Mouse (Mus musculus) stomach, embryonic 14.5 days (tissue): Measurements from ENCODE around the gene Endog. TPM values are rescaled to one million over a fixed set of nuclear protein-coding genes. Genes with fewer than 3 reads are reported as not detected.

Experiments used
- ATAC-seq: fragments of 200-750 bp; cut with Nextera tagmentation; 2 replicates; pipeline ENCODE4 v1.8.0; 2017; ENCODE audit warnings: low read depth, moderate TSS enrichment; ENCODE audit not compliant: insufficient number of reproducible peaks, insufficient read depth, low FRiP score
- H3K27ac ChIP-seq: fragments of 300-500 bp; sonication (generic); 2 replicates; pipeline ENCODE4 v1.5.1; 2014; ENCODE audit warnings: mild to moderate bottlenecking, low read length, moderate library complexity, mixed read lengths
- H3K27me3 ChIP-seq: fragments of 300-500 bp; sonication (generic); 2 replicates; pipeline ENCODE4 v1.6.1; 2014; ENCODE audit warnings: low read length, control low read depth, mixed read lengths; ENCODE audit not compliant: control insufficient read depth, insufficient read depth
- H3K36me3 ChIP-seq: fragments of 300-500 bp; sonication (generic); 2 replicates; pipeline ENCODE4 v1.6.1; 2014; ENCODE audit warnings: mild to moderate bottlenecking, control low read depth, low read length, moderate library complexity, mixed read lengths; ENCODE audit not compliant: control insufficient read depth, insufficient read depth
- H3K4me1 ChIP-seq: fragments of 300-500 bp; sonication (generic); 2 replicates; pipeline ENCODE4 v1.6.1; 2014; ENCODE audit warnings: low read length, control low read depth, mixed read lengths; ENCODE audit not compliant: control insufficient read depth, insufficient read depth
- H3K4me2 ChIP-seq: fragments of 300-500 bp; sonication (generic); replicated peaks from 2 replicates; pipeline ENCODE4 v1.6.1; 2014; ENCODE audit warnings: low read depth, low read length, control low read depth
- H3K4me3 ChIP-seq: fragments of 300-500 bp; sonication (generic); 2 replicates; pipeline ENCODE4 v1.5.1; 2014; ENCODE audit warnings: low read depth, low read length, control low read depth
- H3K9ac ChIP-seq: fragments of 300-500 bp; sonication (generic); replicated peaks from 2 replicates; pipeline ENCODE4 v1.6.1; 2014; ENCODE audit warnings: low read depth, mild to moderate bottlenecking, control low read depth, low read length, moderate library complexity, mixed read lengths
- H3K9me3 ChIP-seq: fragments of 300-500 bp; sonication (generic); 2 replicates; pipeline ENCODE4 v1.6.1; 2016; ENCODE audit warnings: low read depth, low read length, control low read depth; ENCODE audit not compliant: control insufficient read depth
- WGBS: fragments of 180-500 bp; shearing (Covaris S2); extraction: QIAGEN DNeasy Blood & Tissue Kit; methylation state at CpG from one replicate; pipeline ENCODE4 v1.1.7; 2014; 5-methylcytosine and 5-hydroxymethylcytosine counted together
- polyA plus RNA-seq: library from polyadenylated mRNA; unstranded; fragments of >200 nt; fragmentation: Nextera tagmentation; extraction: Ambion mirVana; gene quantifications from 2 replicates; pipeline ENCODE4 v1.2.1, GENCODE M21; 2014

Endog gene
- polyA plus RNA-seq, 1 experiment from 2014 or later, result 21.9 TPM

DNA sequence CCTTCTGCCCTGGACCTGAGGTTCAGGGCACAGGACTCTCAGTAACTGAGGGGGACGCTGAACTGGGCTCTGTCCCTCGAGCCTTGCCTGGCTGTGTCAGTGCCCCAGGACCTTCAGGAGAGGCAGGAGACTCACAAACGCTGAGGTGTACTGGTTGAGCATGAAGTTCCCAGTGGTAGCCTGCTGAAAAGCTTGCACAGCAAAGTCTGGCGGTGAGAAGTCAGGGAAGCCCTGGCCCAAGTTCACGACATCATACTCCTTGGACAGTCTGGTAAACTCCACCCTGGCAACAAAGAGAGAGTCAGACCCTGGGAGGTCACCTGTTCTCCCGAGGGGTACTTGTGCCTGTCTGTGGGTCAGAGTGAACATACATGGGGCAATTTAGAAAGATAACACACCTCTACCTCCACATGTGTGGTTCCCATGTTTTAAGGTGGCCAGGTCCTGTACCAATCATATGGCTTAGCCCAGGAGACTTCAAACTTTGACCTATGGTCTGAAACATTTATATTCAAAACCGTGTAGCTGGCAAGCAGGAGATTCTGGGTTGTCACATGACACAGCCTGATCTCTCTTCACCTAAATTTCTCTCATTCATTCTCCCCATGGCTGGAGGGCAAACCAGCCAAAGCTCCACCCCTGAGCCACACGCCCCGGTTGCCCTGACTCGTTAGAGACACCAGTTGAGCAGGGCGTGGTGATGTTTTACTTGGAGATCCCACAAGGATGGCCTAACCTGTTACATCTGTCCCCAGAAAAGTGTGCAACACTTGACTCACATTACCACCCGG is 20.7 kb downstream of the Endog start:
- 84% methylated on average over 12 of the region's 12 CpGs for WGBS
- H3K27me3 ChIP-seq, result no peaks in the 10 kb centered on the region
- H3K9me3 ChIP-seq, result no peaks in the 10 kb centered on the region
- no peak overlapping the region for H3K27ac ChIP-seq
- ATAC-seq, result no peak
- no peak overlapping the region for H3K4me3 ChIP-seq
- H3K36me3 ChIP-seq, result no peaks in the 10 kb centered on the region
- H3K4me1 ChIP-seq, result no peaks in the 10 kb centered on the region
- no peak overlapping the region for H3K9ac ChIP-seq
- no peak overlapping the region for H3K4me2 ChIP-seq

DNA sequence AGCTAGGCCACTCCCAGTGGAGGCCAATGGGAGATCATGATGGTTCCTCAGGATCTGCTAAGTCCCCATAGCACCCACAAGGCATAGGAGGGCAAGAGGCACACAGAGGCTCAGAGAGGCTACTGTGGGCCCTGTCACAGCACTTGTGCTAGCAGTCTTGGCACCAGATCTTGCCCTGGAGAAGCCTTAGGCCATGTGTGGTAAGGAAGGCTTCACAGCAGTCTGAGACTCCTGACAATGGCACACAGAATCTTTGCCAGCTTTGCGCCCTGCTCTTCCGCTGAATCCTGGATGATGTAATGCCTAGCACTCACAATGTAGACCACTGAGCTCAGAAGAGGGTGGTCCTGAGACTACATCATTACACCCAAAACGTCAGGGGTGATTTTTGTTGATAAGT is 23.4 kb downstream of the Endog start:
- no peak overlapping the region for H3K4me3 ChIP-seq
- H3K4me2 ChIP-seq, result no peak overlapping the region
- H3K27me3 ChIP-seq, result no peaks in the 10 kb centered on the region
- WGBS, result 76% methylated on average over 3 of the region's 3 CpGs
- H3K9me3 ChIP-seq, result no peaks in the 10 kb centered on the region
- no peak overlapping the region for H3K27ac ChIP-seq
- no peaks in the 10 kb centered on the region for H3K36me3 ChIP-seq
- no peak for ATAC-seq
- H3K4me1 ChIP-seq, result no peaks in the 10 kb centered on the region
- no peak overlapping the region for H3K9ac ChIP-seq

DNA sequence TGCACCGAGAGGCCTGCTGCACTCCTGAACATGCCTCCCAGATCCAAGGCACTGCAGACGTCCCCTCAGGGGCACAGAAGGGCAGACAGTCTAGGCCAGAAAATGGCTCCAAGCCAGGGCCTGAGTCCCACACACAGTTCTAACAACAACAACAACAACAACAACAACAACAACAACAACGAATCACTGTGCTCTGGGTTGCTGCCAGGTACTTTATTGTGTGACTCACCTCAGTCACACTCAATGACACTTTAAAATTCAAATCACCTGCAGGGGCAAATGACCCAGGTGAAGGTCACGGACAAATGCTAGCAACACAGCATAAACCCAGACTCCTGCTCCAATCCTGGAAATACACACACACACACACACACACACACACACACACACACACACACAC is 26.7 kb downstream of the Endog start:
- no peak overlapping the region for H3K4me2 ChIP-seq
- H3K9ac ChIP-seq, result no peak overlapping the region
- no peak overlapping the region for H3K27ac ChIP-seq
- H3K4me3 ChIP-seq, result no peak overlapping the region
- WGBS, result 69% methylated on average over 4 of the region's 4 CpGs
- ATAC-seq, result no peak
- 0 out of 2 replicates have a peak, but pooled peaks cover 3% of the 10 kb centered on the region for H3K4me1 ChIP-seq
- no peaks in the 10 kb centered on the region for H3K27me3 ChIP-seq
- H3K36me3 ChIP-seq, result no peaks in the 10 kb centered on the region
- no peaks in the 10 kb centered on the region for H3K9me3 ChIP-seq

DNA sequence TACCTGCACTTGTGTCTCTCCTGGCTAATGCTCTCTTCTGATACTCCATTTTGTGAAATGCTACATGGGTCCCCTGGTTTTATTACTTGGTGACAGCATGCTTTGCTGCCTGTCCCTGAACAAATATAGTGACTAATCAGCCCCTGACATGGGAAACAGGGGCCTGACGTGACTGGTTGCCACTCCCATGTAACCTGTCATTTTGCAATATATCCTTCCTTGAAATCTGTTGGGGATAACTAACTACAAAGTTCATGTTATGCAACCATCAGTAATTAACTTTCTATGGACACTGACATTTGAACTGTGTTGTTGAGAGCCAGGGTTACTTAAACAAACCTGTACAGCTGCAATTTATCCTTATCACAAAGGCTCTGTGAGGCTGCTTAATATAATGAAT is 28.7 kb downstream of the Endog start:
- Histone ChIP-seq H3K27me3 (no peaks in the 10 kb centered on the region), H3K9me3 (no peaks in the 10 kb centered on the region), H3K27ac (peak overlapping the region; percentile 36; the same call in 1 of the 2 replicates), H3K4me1 (peaks cover 9% of the 10 kb centered on the region), H3K4me3 (no peak overlapping the region), H3K36me3 (no peaks in the 10 kb centered on the region), H3K4me2 (no peak overlapping the region), H3K9ac (no peak overlapping the region)
- ATAC-seq, result peak; percentile 72; the same call in 1 of the 2 replicates
- 38% methylated on average over 1 of the region's 1 CpGs for WGBS

DNA sequence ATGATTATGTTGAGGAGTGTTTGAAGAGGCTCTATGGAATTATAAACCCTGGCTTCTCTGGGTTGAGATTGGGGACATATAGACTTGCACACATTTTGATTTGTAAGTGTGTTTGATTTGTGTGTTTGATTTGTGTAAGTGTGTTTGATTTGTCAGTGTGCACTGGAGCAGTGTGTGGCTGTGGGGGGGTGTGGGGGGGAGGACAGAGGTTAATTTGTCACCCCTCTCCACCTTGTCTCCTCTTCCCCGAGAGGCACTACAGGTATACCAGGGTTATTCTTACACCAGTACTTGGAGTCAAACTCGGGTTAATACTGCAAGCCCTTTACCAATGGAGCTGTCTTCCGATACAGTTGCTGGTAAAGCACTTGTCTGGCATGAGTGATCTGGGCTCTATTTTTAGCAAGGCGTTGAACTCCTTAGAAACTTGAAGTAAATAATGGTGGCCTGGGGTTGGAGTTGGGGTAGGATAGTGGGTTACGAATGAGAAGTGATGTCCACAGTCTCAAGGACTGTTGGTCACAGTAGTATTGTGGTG is 29.2 kb downstream of the Endog start:
- Histone ChIP-seq H3K4me3 (no peak overlapping the region), H3K9ac (no peak overlapping the region), H3K4me2 (no peak overlapping the region), H3K36me3 (no peaks in the 10 kb centered on the region), H3K27ac (peak overlapping the region; percentile 39; the same call in 1 of the 2 replicates), H3K27me3 (no peaks in the 10 kb centered on the region), H3K4me1 (peaks cover 10% of the 10 kb centered on the region), H3K9me3 (no peaks in the 10 kb centered on the region)
- WGBS, result 57% methylated on average over 5 of the region's 5 CpGs
- ATAC-seq, result no peak

DNA sequence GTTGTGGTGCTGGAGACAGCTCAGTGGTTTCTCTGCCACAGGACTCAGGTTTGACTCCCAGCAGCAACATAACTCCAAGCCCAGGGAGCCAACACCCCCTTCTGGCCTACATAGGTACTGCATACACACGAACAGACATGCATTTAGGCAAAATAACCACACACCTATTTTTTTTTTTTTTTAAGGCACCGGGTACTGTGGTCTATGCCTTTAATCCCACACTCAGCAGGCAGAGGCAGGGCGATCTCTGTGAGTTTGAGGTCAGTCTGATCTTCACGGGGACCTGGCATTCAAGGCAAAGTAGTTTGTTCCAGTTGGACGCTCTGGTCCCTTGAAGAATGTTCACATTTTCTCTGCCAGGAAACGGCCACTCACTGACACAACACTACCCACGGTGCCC is 32.1 kb downstream of the Endog start:
- no peak for ATAC-seq
- WGBS, result 75% methylated on average over 7 of the region's 7 CpGs
- no peaks in the 10 kb centered on the region for H3K36me3 ChIP-seq

DNA sequence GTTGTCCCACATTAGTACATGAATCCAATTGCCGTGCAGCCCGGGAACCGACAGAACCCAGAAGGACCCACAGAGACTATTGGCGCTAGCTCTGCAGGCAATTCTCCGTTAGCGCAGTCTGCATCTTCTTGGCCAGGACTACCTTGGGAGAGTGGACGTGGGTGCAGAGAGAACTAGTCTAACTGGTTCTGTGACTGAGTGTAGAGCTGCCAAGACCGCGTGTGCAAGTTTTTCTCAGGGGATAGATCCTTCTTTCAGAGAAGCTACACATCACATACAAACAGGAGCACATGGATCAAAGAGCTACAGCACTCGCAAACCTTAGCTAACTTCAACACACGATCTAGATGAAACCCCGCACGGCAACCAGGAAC is 33.9 kb downstream of the Endog start:
- Histone ChIP-seq H3K4me1 (peaks cover 13% of the 10 kb centered on the region), H3K27me3 (no peaks in the 10 kb centered on the region), H3K9ac (peak overlapping the region; percentile 72), H3K9me3 (no peaks in the 10 kb centered on the region), H3K36me3 (no peaks in the 10 kb centered on the region), H3K4me2 (peak overlapping the region; percentile 46), H3K4me3 (peak overlapping the region; percentile 43), H3K27ac (peak overlapping the region; percentile 52; the same call in 1 of the 2 replicates)
- ATAC-seq, result peak; percentile 71
- under 1% methylated on average over 13 of the region's 13 CpGs for WGBS

More for the DNA sequence above, 32.1 kb downstream of the Endog start:
- no peak overlapping the region for H3K9ac ChIP-seq
- H3K27ac ChIP-seq, result no peak overlapping the region
- no peak overlapping the region for H3K4me2 ChIP-seq
- H3K27me3 ChIP-seq, result no peaks in the 10 kb centered on the region
- H3K9me3 ChIP-seq, result no peaks in the 10 kb centered on the region
- peaks cover 13% of the 10 kb centered on the region for H3K4me1 ChIP-seq
- no peak overlapping the region for H3K4me3 ChIP-seq

DNA sequence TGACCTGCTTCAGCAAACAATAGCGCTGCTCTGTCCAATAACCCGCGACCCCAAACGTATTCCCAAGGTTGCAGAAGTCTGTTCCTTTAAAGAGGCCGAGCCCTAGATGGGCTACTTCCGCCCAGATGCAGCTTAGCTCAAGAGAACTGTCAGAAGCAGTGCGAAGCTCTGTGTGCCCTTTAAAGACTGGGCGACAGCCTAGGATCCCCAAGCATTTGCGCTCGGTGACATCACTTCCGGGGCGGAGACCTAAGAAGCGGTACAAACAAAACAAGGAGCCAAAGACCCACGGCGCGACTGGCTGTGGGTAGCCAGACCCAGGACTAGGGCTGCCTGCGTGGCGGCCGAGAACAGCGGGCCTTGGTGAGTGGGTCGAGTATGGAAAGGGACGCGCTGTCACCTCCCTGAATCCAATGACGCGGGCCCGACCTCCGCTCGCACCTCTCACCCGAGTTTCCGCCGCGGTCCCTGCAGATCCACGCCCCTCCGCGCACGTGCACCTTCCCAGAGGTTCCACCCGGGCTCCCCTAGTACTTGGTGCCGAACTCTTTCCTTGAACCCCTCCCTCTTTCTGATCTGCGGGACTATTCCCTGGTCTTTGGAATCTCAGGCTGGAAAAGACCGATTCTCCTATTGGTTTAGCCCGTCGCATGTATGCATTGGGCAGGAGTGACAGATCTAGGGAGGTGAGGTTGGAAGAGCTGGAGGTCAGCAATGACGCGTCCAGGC is 34.5 kb downstream of the Endog start, which contains the start of gene Kyat1:
TSS of gene Kyat1 (minus strand) at position 219 of the 729 bp plus-strand sequence.
- Histone ChIP-seq H3K27ac (peak within 1 kb of the TSS; percentile 52; the same call in 1 of the 2 replicates), H3K27me3 (no peaks in the 10 kb centered on the region), H3K9me3 (no peaks in the 10 kb centered on the region), H3K4me3 (peak within 1 kb of the TSS; percentile 43), H3K9ac (peak within 1 kb of the TSS; percentile 72), H3K4me1 (peaks cover 11% of the 10 kb centered on the region), H3K36me3 (no peaks in the 10 kb centered on the region), H3K4me2 (peak within 1 kb of the TSS; percentile 46)
- WGBS, result under 1% methylated on average over 44 of the region's 44 CpGs
- peak; percentile 91 for ATAC-seq
